Mouse (Mus musculus) limb, embryonic 13.5 days (tissue): ENCODE results near the gene Coa6. TPM values are rescaled to one million over a fixed set of nuclear protein-coding genes. Genes with fewer than 3 reads are reported as not detected.

Experiments
- ATAC-seq: fragments of 200-750 bp; cut with Nextera tagmentation; 2 replicates; pipeline ENCODE4 v1.8.0; 2017; ENCODE audit warnings: low read depth, moderate number of reproducible peaks, moderate TSS enrichment; ENCODE audit not compliant: low FRiP score
- H3K27ac ChIP-seq: fragments of 300-500 bp; sonication (generic); 2 replicates; pipeline ENCODE4 v1.5.1; 2015; ENCODE audit warnings: inconsistent platforms, mild to moderate bottlenecking, moderate library complexity
- H3K27me3 ChIP-seq: fragments of 300-500 bp; sonication (generic); 2 replicates; pipeline ENCODE4 v1.6.1; 2015; ENCODE audit warnings: mild to moderate bottlenecking, inconsistent platforms
- H3K36me3 ChIP-seq: fragments of 300-500 bp; sonication (generic); 2 replicates; pipeline ENCODE4 v1.6.1; 2015; ENCODE audit warnings: inconsistent platforms, mild to moderate bottlenecking, moderate library complexity
- H3K4me1 ChIP-seq: fragments of 300-500 bp; sonication (generic); 2 replicates; pipeline ENCODE4 v1.6.1; 2015; ENCODE audit warnings: inconsistent platforms
- H3K4me2 ChIP-seq: fragments of 300-500 bp; sonication (generic); replicated peaks from 2 replicates; pipeline ENCODE4 v1.6.1; 2015; ENCODE audit warnings: inconsistent platforms, mild to moderate bottlenecking, moderate library complexity
- H3K4me3 ChIP-seq: fragments of 300-500 bp; sonication (generic); 2 replicates; pipeline ENCODE4 v1.5.1; 2015; ENCODE audit warnings: moderate library complexity, mild to moderate bottlenecking, inconsistent platforms
- H3K9ac ChIP-seq: fragments of 300-500 bp; sonication (generic); 2 replicates; pipeline ENCODE4 v1.6.1; 2015; ENCODE audit warnings: mild to moderate bottlenecking, inconsistent platforms
- H3K9me3 ChIP-seq: fragments of 300-500 bp; sonication (generic); 2 replicates; pipeline ENCODE4 v1.6.1; 2016; ENCODE audit warnings: inconsistent platforms
- WGBS: fragments of 180-500 bp; shearing (Covaris S2); methylation state at CpG from one replicate; pipeline ENCODE4 v1.1.7; 2015; 5-methylcytosine and 5-hydroxymethylcytosine counted together
- polyA plus RNA-seq: library from polyadenylated mRNA; unstranded; fragments of >200 nt; fragmentation: Nextera tagmentation; extraction: Ambion mirVana; gene quantifications from 2 replicates; pipeline ENCODE4 v1.2.1, GENCODE M21; 2015

Coa6 gene
- polyA plus RNA-seq, 1 experiment from 2014 or later, result 54.2 TPM

- H3K27ac ChIP-seq, result no peak overlapping the region
Observed at GRCm38 (mm10) chr8:126473802-126474298, 51.5 kb downstream of the Coa6 start.

DNA sequence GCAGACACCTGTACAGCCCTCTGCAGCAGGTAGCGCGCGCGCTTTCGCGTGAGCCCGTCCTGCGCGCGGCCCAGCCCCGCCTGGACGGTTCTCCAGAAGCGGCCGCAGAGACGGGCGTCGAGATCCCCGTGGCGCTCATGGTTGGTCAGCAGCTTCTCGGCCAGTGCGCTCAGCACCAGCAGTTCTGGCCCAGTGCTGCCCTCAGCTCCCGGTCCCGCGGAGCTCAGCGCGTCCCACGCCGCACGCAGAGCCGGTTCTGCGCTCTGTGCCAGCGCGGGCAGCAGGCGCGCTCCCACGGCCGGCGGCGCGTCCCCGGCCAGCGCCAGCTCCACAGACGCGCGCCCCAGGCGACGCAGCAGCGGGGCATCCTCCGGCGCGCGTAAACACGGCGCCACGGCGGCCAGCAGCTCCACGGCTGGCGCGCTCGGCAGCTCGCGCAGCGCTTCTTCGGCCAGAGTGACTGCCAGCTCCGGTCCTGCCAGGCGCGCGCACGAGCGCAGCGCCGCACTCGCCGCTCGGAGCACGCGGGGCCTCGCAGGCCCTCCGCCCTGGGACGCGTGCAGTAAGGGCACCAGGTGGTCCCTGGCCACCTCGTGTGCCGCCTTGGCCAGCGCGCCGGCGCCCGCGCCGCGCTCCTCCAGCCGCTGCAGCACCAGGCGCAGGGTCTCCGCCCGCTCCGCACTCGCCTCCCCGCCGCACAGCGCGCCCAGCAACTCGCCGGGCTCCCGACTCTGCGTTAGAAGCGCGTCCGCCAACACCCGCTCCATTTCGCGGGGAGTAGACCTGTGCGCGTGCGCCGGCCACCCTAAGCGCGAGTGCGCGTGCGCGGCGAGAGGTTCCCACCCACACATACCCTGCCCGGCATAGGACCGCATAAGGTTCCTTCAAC lies 52.2 kb downstream of the Coa6 start, which contains the start of gene Tarbp1:
Gene Tarbp1, minus strand, starts transcription at position 767 of the 889 bp plus-strand sequence.
- Histone ChIP-seq H3K27ac (peak within 1 kb of the TSS; percentile 83), H3K9me3 (no peaks in the 10 kb centered on the region), H3K4me2 (peak within 1 kb of the TSS; percentile 89), H3K4me1 (peaks cover 14% of the 10 kb centered on the region), H3K36me3 (peaks cover 13% of the 10 kb centered on the region), H3K9ac (peak within 1 kb of the TSS; percentile 76), H3K4me3 (peak within 1 kb of the TSS; percentile 80), H3K27me3 (peaks cover 18% of the 10 kb centered on the region)
- under 1% methylated on average over 93 of the region's 124 CpGs for WGBS
- ATAC-seq, result peak; percentile 94

More at GRCm38 (mm10) chr8:126473802-126474298, 51.5 kb downstream of the Coa6 start:
- no peaks in the 10 kb centered on the region for H3K9me3 ChIP-seq
- H3K27me3 ChIP-seq, result peaks cover 18% of the 10 kb centered on the region
- H3K4me2 ChIP-seq, result peak overlapping the region; percentile 89
- H3K36me3 ChIP-seq, result peaks cover 19% of the 10 kb centered on the region
- no peak for ATAC-seq
- H3K9ac ChIP-seq, result peak overlapping the region; percentile 76
- peaks cover 14% of the 10 kb centered on the region for H3K4me1 ChIP-seq
- peak overlapping the region; percentile 80 for H3K4me3 ChIP-seq
- WGBS, result 14% methylated on average over 16 of the region's 16 CpGs

Other genes with a start within 250 kb of the Coa6 start
- gene Slc35f3, start 124.0 kb upstream of the Coa6 start, polyA plus RNA-seq, result 1.5 and 1.7 TPM in 2 replicates
- 2.0 and 2.2 TPM in 2 replicates for gene Tarbp1, start 52.5 kb downstream of the Coa6 start, polyA plus RNA-seq
- gene Irf2bp2, start 171.5 kb downstream of the Coa6 start, polyA plus RNA-seq, result 11.6 and 11.8 TPM in 2 replicates